Mouse (Mus musculus): ENCODE results near the gene Gna12. TPM values are rescaled to one million over a fixed set of nuclear protein-coding genes. Genes with fewer than 3 reads are reported as not detected.

The Gna12 gene
- total and polyA plus RNA-seq, 2 experiments from 2014 or later = 13.9 to 132 TPM

DNA sequence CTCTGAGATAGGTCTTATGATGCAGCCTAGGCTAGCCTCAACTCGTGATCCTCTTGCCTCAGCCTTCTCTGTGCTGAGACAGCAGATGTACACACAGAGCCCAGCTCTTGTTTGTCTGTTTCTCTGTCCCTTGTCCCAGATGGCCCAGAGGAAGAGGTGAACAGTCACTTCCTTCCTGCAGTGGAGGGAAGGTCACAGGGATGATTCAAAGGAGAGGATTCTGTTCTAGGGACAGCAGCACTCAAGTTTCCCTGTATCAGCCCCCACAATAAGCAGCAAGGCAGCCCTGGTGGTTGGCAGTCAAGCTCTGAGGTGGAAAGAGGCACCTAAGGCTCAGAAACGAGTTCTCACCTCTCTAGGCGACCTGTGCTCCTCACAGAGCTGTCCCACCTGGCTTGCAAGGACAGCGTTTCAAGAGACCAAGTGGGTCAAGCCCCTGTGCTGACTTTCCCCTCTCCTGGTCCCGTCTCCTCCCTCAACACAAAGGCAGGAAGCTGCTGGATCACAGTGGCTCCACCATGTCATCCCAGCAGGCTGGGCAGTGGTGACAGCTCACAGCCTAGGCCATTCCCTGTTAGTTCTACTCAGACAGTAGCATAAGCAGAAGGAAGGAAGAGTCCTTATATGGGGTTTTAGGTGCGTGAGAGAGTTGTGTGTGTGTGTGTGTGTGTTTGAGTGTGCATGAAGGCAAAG, 65.2 kb downstream of the Gna12 start:
- 47% methylated on average over 6 of the region's 6 CpGs for WGBS
- H3K4me1 ChIP-seq (ENCODE audit: control insufficient read depth, insufficient read depth) = peaks cover 50% of the 10 kb centered on the region
- no peak overlapping the region for H3K9ac ChIP-seq (replicated peaks; ENCODE audit: low read depth, low read length)
- no peaks in the 10 kb centered on the region for H3K27me3 ChIP-seq (ENCODE audit: control insufficient read depth, insufficient read depth, low read length)
- H3K9me3 ChIP-seq (replicated peaks; ENCODE audit: control insufficient read depth, low read length) = no peaks in the 10 kb centered on the region
- H3K27ac ChIP-seq (ENCODE audit: low read depth) = peak overlapping the region; percentile 86
- peaks cover 26% of the 10 kb centered on the region for H3K36me3 ChIP-seq (replicated peaks; ENCODE audit: control insufficient read depth, insufficient read depth, low read length)
- no peak for TF ChIP-seq EP300 (IDR thresholded peaks at IDR 0.05; ENCODE audit: low read depth)
- no peak for TF ChIP-seq CTCF (IDR thresholded peaks at IDR 0.05; ENCODE audit: low read depth)
- peak; percentile 50 for DNase-seq (ENCODE audit: low spot score)
- no peak overlapping the region for H3K4me3 ChIP-seq (ENCODE audit: low read depth, low read length)
- H3K4me2 ChIP-seq (ENCODE audit: low read depth, low read length) = no peak overlapping the region
- peak; percentile 51; the same call in 1 of the 2 replicates for ATAC-seq (ENCODE audit: insufficient read depth, low read depth)

- no peak overlapping the region for H3K27ac ChIP-seq (ENCODE audit: low read depth)
- ATAC-seq (ENCODE audit: insufficient read depth, low read depth) = no peak
- 84% methylated on average over 4 of the region's 4 CpGs for WGBS
Observed at GRCm38 (mm10) chr5:140762540-140762939, 67.7 kb downstream of the Gna12 start.

GRCm38 (mm10) chr5:140758864-140759263, 71.4 kb downstream of the Gna12 start:
- Histone ChIP-seq H3K4me3 (ENCODE audit: low read depth, low read length) (no peak overlapping the region), H3K9ac (replicated peaks; ENCODE audit: low read depth, low read length) (no peak overlapping the region), H3K27ac (ENCODE audit: low read depth) (no peak overlapping the region), H3K9me3 (replicated peaks; ENCODE audit: control insufficient read depth, low read length) (no peaks in the 10 kb centered on the region), H3K36me3 (replicated peaks; ENCODE audit: control insufficient read depth, insufficient read depth, low read length) (peaks cover 50% of the 10 kb centered on the region), H3K4me2 (ENCODE audit: low read depth, low read length) (no peak overlapping the region), H3K4me1 (ENCODE audit: control insufficient read depth, insufficient read depth) (peaks cover 14% of the 10 kb centered on the region), H3K27me3 (ENCODE audit: control insufficient read depth, insufficient read depth, low read length) (no peaks in the 10 kb centered on the region)
- DNase-seq (ENCODE audit: low spot score) = no peak
- ATAC-seq (ENCODE audit: insufficient read depth, low read depth) = no peak
- 81% methylated on average over 8 of the region's 8 CpGs for WGBS
- no peak for TF ChIP-seq EP300 (IDR thresholded peaks at IDR 0.05; ENCODE audit: low read depth)
- no peak for TF ChIP-seq CTCF (IDR thresholded peaks at IDR 0.05; ENCODE audit: low read depth)

More at GRCm38 (mm10) chr5:140762540-140762939, 67.7 kb downstream of the Gna12 start:
- DNase-seq (ENCODE audit: low spot score) = no peak
- Histone ChIP-seq H3K36me3 (replicated peaks; ENCODE audit: control insufficient read depth, insufficient read depth, low read length) (peaks cover 49% of the 10 kb centered on the region), H3K9me3 (replicated peaks; ENCODE audit: control insufficient read depth, low read length) (no peaks in the 10 kb centered on the region), H3K9ac (replicated peaks; ENCODE audit: low read depth, low read length) (no peak overlapping the region), H3K4me3 (ENCODE audit: low read depth, low read length) (no peak overlapping the region), H3K4me2 (ENCODE audit: low read depth, low read length) (no peak overlapping the region), H3K4me1 (ENCODE audit: control insufficient read depth, insufficient read depth) (peaks cover 33% of the 10 kb centered on the region), H3K27me3 (ENCODE audit: control insufficient read depth, insufficient read depth, low read length) (no peaks in the 10 kb centered on the region)
- no peak for TF ChIP-seq CTCF (IDR thresholded peaks at IDR 0.05; ENCODE audit: low read depth)
- no peak for TF ChIP-seq EP300 (IDR thresholded peaks at IDR 0.05; ENCODE audit: low read depth)

DNA sequence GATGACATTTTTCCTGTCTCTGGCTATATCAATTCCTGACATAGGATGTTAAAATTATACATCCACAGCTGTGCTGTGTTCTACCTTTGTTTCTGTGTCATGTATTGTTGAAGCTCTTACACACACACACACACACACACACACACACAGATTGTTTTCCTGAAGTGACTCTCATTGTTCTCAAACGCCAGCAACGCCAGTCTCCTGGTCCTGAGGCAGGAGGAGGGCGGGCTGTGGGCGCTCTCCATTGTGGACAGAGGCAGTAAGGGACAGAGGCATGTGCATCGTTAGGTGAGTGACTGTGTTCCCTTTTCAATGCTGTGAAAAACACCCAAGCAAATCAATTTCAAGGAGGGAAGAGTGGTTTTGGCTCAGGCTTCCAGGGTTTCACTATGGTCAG, 77.0 kb downstream of the Gna12 start:
- Histone ChIP-seq H3K27ac (ENCODE audit: low read depth) (peak overlapping the region; percentile 22; the same call in 1 of the 2 replicates), H3K4me2 (ENCODE audit: low read depth, low read length) (no peak overlapping the region), H3K9me3 (replicated peaks; ENCODE audit: control insufficient read depth, low read length) (0 out of 2 replicates have a peak, but pooled peaks cover 3% of the 10 kb centered on the region), H3K27me3 (ENCODE audit: control insufficient read depth, insufficient read depth, low read length) (no peaks in the 10 kb centered on the region), H3K4me3 (ENCODE audit: low read depth, low read length) (no peak overlapping the region), H3K36me3 (replicated peaks; ENCODE audit: control insufficient read depth, insufficient read depth, low read length) (peaks cover 7% of the 10 kb centered on the region), H3K9ac (replicated peaks; ENCODE audit: low read depth, low read length) (no peak overlapping the region), H3K4me1 (ENCODE audit: control insufficient read depth, insufficient read depth) (peaks cover 13% of the 10 kb centered on the region)
- 50% methylated on average over 5 of the region's 5 CpGs for WGBS
- no peak for TF ChIP-seq CTCF (IDR thresholded peaks at IDR 0.05; ENCODE audit: low read depth)
- no peak for TF ChIP-seq EP300 (IDR thresholded peaks at IDR 0.05; ENCODE audit: low read depth)
- DNase-seq (ENCODE audit: low spot score) (no peak), ATAC-seq (ENCODE audit: insufficient read depth, low read depth) (no peak)

GRCm38 (mm10) chr5:140752639-140753038, 77.6 kb downstream of the Gna12 start:
- TF ChIP-seq EP300 (IDR thresholded peaks at IDR 0.05; ENCODE audit: low read depth) (no peak), CTCF (IDR thresholded peaks at IDR 0.05; ENCODE audit: low read depth) (peak; percentile 20)
- no peak overlapping the region for H3K9ac ChIP-seq (replicated peaks; ENCODE audit: low read depth, low read length)
- 0 out of 2 replicates have a peak, but pooled peaks cover 3% of the 10 kb centered on the region for H3K9me3 ChIP-seq (replicated peaks; ENCODE audit: control insufficient read depth, low read length)
- ATAC-seq (ENCODE audit: insufficient read depth, low read depth) = no peak
- H3K4me2 ChIP-seq (ENCODE audit: low read depth, low read length) = no peak overlapping the region
- H3K27me3 ChIP-seq (ENCODE audit: control insufficient read depth, insufficient read depth, low read length) = no peaks in the 10 kb centered on the region
- H3K4me1 ChIP-seq (ENCODE audit: control insufficient read depth, insufficient read depth) = peaks cover 13% of the 10 kb centered on the region
- H3K36me3 ChIP-seq (replicated peaks; ENCODE audit: control insufficient read depth, insufficient read depth, low read length) = peaks cover 2% of the 10 kb centered on the region; the same call in 1 of the 2 replicates
- no peak overlapping the region for H3K4me3 ChIP-seq (ENCODE audit: low read depth, low read length)
- H3K27ac ChIP-seq (ENCODE audit: low read depth) = peak overlapping the region; percentile 12; the same call in 1 of the 2 replicates
- WGBS = 94% methylated on average over 3 of the region's 3 CpGs
- no peak for DNase-seq (ENCODE audit: low spot score)
